Mouse (Mus musculus): ENCODE measurements around the gene Jph2. TPM values are rescaled to one million over a fixed set of nuclear protein-coding genes. Genes with fewer than 3 reads are reported as not detected.

Gene Jph2
- polyA plus RNA-seq, 1 experiment: not detected

DNA sequence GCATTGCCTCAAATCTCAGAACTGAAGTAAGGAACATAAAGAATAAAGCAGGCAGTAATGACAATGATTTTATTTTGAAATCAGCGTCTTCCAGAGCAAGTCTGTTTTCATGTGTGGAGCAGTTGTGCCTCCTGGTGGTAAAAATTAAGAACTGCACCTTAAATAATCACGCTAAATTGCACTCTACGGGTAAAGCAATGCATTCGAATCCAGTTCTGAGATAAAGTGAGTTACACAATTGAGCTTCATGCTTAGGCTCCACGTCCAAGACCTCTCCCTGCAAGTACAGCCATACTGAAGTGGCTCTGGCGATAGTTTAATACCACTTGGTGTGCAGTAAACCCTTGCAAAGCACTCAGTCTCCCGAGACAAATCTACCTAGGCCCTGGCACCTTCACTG lies 67.1 kb downstream of the Jph2 start:
- Histone ChIP-seq H3K4me1 (ENCODE audit: control insufficient read depth, insufficient read depth, low read length) (peaks cover 6% of the 10 kb centered on the region), H3K4me3 (ENCODE audit: insufficient read depth, low read length) (no peak overlapping the region), H3K27ac (ENCODE audit: insufficient read depth, low read depth, low read length) (no peak overlapping the region)
- TF ChIP-seq CTCF (IDR thresholded peaks at IDR 0.05; ENCODE audit: low read depth, low read length) (no peak), POLR2A (IDR thresholded peaks at IDR 0.05; ENCODE audit: borderline replicate concordance, low read depth, low read length) (no peak)

- no peak overlapping the region for H3K4me3 ChIP-seq (ENCODE audit: insufficient read depth, low read length)
- no peak overlapping the region for H3K27ac ChIP-seq (ENCODE audit: insufficient read depth, low read depth, low read length)
- TF ChIP-seq POLR2A (IDR thresholded peaks at IDR 0.05; ENCODE audit: borderline replicate concordance, low read depth, low read length): no peak
- TF ChIP-seq CTCF (IDR thresholded peaks at IDR 0.05; ENCODE audit: low read depth, low read length): no peak
- H3K4me1 ChIP-seq (ENCODE audit: control insufficient read depth, insufficient read depth, low read length): no peaks in the 10 kb centered on the region
Measured at GRCm38 (mm10) chr2:163323163-163323562, 74.6 kb downstream of the Jph2 start.

DNA sequence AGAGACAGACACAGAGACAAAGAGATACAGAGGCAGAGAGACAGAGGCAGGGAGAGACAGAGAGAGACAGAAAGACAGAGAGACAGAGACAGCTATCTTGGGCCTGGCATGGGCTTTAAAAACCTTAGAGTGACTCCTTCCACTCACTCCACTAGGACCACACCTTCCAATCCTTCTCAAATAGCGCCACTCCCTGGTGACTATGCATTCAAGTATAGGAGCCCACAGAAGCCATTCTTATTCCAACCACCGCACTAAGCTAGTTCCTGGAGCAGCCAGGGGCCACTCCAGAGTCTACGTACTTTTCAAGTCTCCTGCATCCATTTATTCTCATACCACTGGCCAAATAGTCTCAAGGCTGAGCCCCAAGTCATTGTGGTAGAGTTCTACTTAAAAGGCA lies 79.0 kb downstream of the Jph2 start:
- Histone ChIP-seq H3K4me3 (ENCODE audit: insufficient read depth, low read length) (no peak overlapping the region), H3K4me1 (ENCODE audit: control insufficient read depth, insufficient read depth, low read length) (no peaks in the 10 kb centered on the region), H3K27ac (ENCODE audit: insufficient read depth, low read depth, low read length) (no peak overlapping the region)
- TF ChIP-seq CTCF (IDR thresholded peaks at IDR 0.05; ENCODE audit: low read depth, low read length): no peak

DNA sequence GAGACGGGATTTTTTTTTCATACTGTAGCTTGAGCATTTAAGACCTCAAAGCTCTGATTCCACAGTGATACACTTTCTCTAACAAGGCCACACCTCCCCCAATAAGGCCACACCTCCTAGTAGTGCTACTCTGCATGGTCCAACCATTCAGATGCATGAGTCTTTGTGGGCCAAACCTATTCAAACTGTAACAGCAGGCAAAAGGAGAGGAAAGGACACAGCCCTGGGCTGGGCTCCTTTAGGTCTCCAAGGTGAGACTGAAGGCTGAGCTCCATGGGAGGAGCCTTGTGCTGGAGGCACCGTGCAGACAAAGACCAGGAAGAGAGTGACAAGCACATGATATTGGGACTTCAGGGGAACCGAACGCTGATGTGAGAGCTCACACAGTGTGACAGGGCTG lies 80.5 kb downstream of the Jph2 start:
- H3K27ac ChIP-seq (ENCODE audit: insufficient read depth, low read depth, low read length): no peak overlapping the region
- no peak overlapping the region for H3K4me3 ChIP-seq (ENCODE audit: insufficient read depth, low read length)
- TF ChIP-seq POLR2A (IDR thresholded peaks at IDR 0.05; ENCODE audit: borderline replicate concordance, low read depth, low read length) (no peak), CTCF (IDR thresholded peaks at IDR 0.05; ENCODE audit: low read depth, low read length) (no peak)
- H3K4me1 ChIP-seq (ENCODE audit: control insufficient read depth, insufficient read depth, low read length): no peaks in the 10 kb centered on the region

GRCm38 (mm10) chr2:163310163-163310688 lies 87.6 kb downstream of the Jph2 start:
- TF ChIP-seq CTCF (IDR thresholded peaks at IDR 0.05; ENCODE audit: low read depth, low read length) (no peak), POLR2A (IDR thresholded peaks at IDR 0.05; ENCODE audit: borderline replicate concordance, low read depth, low read length) (no peak)
- no peaks in the 10 kb centered on the region for H3K4me1 ChIP-seq (ENCODE audit: control insufficient read depth, insufficient read depth, low read length)
- H3K4me3 ChIP-seq (ENCODE audit: insufficient read depth, low read length): no peak overlapping the region
- no peak overlapping the region for H3K27ac ChIP-seq (ENCODE audit: insufficient read depth, low read depth, low read length)

GRCm38 (mm10) chr2:163309376-163309775 lies 88.4 kb downstream of the Jph2 start:
- H3K4me3 ChIP-seq (ENCODE audit: insufficient read depth, low read length): no peak overlapping the region
- no peak overlapping the region for H3K27ac ChIP-seq (ENCODE audit: insufficient read depth, low read depth, low read length)
- no peak for TF ChIP-seq POLR2A (IDR thresholded peaks at IDR 0.05; ENCODE audit: borderline replicate concordance, low read depth, low read length)
- TF ChIP-seq CTCF (IDR thresholded peaks at IDR 0.05; ENCODE audit: low read depth, low read length): no peak
- H3K4me1 ChIP-seq (ENCODE audit: control insufficient read depth, insufficient read depth, low read length): no peaks in the 10 kb centered on the region

DNA sequence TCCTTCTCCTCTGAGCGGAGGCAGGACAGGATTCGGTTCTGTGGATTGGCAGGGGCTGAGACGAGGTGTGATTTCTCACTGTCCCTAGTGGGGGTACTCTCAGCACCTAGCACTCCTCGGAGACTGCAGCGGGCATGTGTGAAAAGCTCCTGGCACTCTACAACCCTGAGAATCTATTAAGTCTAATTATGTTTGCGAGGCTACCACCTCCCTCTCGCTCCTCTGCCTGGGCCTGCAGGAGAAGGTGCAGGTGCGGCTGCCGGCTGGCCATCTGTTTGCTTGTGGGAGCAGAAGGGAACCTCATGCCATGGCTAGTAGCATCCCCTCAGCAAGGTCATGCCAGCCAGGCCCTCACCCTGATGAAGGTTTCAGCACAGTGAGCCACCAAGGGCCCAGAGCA lies 94.8 kb downstream of the Jph2 start:
- no peak overlapping the region for H3K27ac ChIP-seq (ENCODE audit: insufficient read depth, low read depth, low read length)
- no peaks in the 10 kb centered on the region for H3K4me1 ChIP-seq (ENCODE audit: control insufficient read depth, insufficient read depth, low read length)
- TF ChIP-seq POLR2A (IDR thresholded peaks at IDR 0.05; ENCODE audit: borderline replicate concordance, low read depth, low read length) (no peak), CTCF (IDR thresholded peaks at IDR 0.05; ENCODE audit: low read depth, low read length) (no peak)
- H3K4me3 ChIP-seq (ENCODE audit: insufficient read depth, low read length): no peak overlapping the region

GRCm38 (mm10) chr2:163301641-163302040 lies 96.2 kb downstream of the Jph2 start:
- TF ChIP-seq POLR2A (IDR thresholded peaks at IDR 0.05; ENCODE audit: borderline replicate concordance, low read depth, low read length): no peak
- no peak for TF ChIP-seq CTCF (IDR thresholded peaks at IDR 0.05; ENCODE audit: low read depth, low read length)
- Histone ChIP-seq H3K27ac (ENCODE audit: insufficient read depth, low read depth, low read length) (no peak overlapping the region), H3K4me1 (ENCODE audit: control insufficient read depth, insufficient read depth, low read length) (no peaks in the 10 kb centered on the region), H3K4me3 (ENCODE audit: insufficient read depth, low read length) (no peak overlapping the region)

DNA sequence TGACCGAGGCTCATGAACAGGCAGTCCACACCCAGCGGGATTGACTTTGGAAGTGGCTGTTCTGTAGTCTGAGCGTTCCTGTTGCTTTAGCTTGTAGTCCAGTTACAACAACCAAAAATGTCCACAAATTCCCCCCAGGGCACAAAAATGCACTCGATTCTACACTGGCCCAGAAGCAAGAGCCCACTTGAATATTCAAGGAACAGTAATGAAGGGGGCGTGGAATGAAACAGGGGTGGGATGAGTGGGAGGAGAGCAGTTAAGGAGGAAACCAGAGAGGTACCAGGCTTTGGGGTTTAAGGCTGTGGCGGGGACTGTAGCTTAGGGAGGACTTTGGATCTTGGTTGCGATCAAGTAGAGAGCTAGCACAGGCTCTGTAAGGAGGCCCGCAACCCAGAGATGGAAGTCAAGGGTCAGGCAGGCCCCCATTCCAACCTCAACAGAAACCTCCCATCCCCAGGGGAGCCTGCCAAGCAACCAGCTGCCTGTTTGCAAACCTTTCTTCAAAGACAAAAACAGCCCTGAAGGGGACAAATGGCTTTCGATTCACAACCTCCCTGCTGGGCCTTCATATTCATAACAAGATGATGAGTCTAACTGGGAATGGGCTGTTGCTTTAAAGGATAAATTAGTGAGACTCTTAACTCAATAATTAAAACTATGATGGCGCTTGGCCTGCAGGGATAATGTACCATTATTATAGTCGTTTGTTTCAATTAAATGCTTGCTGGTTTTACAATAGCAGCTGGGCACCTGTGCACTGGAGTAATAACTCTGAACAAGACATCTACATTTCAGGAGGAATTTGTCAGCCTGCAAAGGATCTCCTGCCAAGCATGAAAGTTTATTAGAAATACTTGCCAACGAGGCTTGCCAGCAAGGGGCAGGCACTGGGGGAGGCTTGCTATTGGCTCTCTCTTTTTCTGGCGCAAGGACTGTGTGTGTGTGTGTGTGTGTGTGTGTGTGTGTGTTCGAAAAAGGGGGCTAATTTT lies 97.4 kb downstream of the Jph2 start:
- Histone ChIP-seq H3K4me3 (ENCODE audit: insufficient read depth, low read length) (no peak overlapping the region), H3K27ac (ENCODE audit: insufficient read depth, low read depth, low read length) (no peak overlapping the region), H3K4me1 (ENCODE audit: control insufficient read depth, insufficient read depth, low read length) (no peaks in the 10 kb centered on the region)
- TF ChIP-seq CTCF (IDR thresholded peaks at IDR 0.05; ENCODE audit: low read depth, low read length): no peak
- no peak for TF ChIP-seq POLR2A (IDR thresholded peaks at IDR 0.05; ENCODE audit: borderline replicate concordance, low read depth, low read length)

GRCm38 (mm10) chr2:163296999-163297630 lies 100.7 kb downstream of the Jph2 start:
- TF ChIP-seq POLR2A (IDR thresholded peaks at IDR 0.05; ENCODE audit: borderline replicate concordance, low read depth, low read length) (no peak), CTCF (IDR thresholded peaks at IDR 0.05; ENCODE audit: low read depth, low read length) (no peak)
- H3K27ac ChIP-seq (ENCODE audit: insufficient read depth, low read depth, low read length): no peak overlapping the region
- no peak overlapping the region for H3K4me3 ChIP-seq (ENCODE audit: insufficient read depth, low read length)
- no peaks in the 10 kb centered on the region for H3K4me1 ChIP-seq (ENCODE audit: control insufficient read depth, insufficient read depth, low read length)
